Mouse (Mus musculus) forebrain, embryonic 16.5 days (tissue): Measurements from ENCODE around the gene Stk24. TPM values are rescaled to one million over a fixed set of nuclear protein-coding genes. Genes with fewer than 3 reads are reported as not detected.
A peak's percentile ranks its signal among the peaks of the same experiment; 100 is the strongest.

Experiments
- ATAC-seq: fragments of 200-750 bp; cut with Nextera tagmentation; 2 replicates; pipeline ENCODE4 v1.8.0; 2017; ENCODE audit warnings: mild to moderate bottlenecking, moderate library complexity
- H3K27ac ChIP-seq: fragments of 300-500 bp; sonication (generic); 2 replicates; pipeline ENCODE4 v1.5.1; 2014; ENCODE audit warnings: low read length, control low read depth
- H3K27me3 ChIP-seq: fragments of 300-500 bp; sonication (generic); replicated peaks from 2 replicates; pipeline ENCODE4 v1.6.1; 2014; ENCODE audit warnings: low read length; ENCODE audit not compliant: control insufficient read depth, insufficient read depth
- H3K36me3 ChIP-seq: fragments of 300-500 bp; sonication (generic); 2 replicates; pipeline ENCODE4 v1.6.1; 2014; ENCODE audit not compliant: control insufficient read depth, insufficient read depth
- H3K4me1 ChIP-seq: fragments of 300-500 bp; sonication (generic); replicated peaks from 2 replicates; pipeline ENCODE4 v1.6.1; 2014; ENCODE audit warnings: low read length; ENCODE audit not compliant: control insufficient read depth, insufficient read depth
- H3K4me2 ChIP-seq: fragments of 300-500 bp; sonication (generic); 2 replicates; pipeline ENCODE4 v1.6.1; 2014; ENCODE audit warnings: mild to moderate bottlenecking, low read length, control low read depth
- H3K4me3 ChIP-seq: fragments of 300-500 bp; sonication (generic); replicated peaks from 2 replicates; pipeline ENCODE4 v1.5.1; 2014; ENCODE audit warnings: mild to moderate bottlenecking, low read length, control low read depth
- H3K9ac ChIP-seq: fragments of 300-500 bp; sonication (generic); replicated peaks from 2 replicates; pipeline ENCODE4 v1.6.1; 2014; ENCODE audit warnings: low read depth, low read length, control low read depth
- H3K9me3 ChIP-seq: fragments of 300-500 bp; sonication (generic); 2 replicates; pipeline ENCODE4 v1.6.1; 2016; ENCODE audit warnings: low read length; ENCODE audit not compliant: control insufficient read depth
- WGBS: fragments of 180-500 bp; shearing (Covaris S2); extraction: QIAGEN DNeasy Blood & Tissue Kit; methylation state at CpG from one replicate; pipeline ENCODE4 v1.1.7; 2014; 5-methylcytosine and 5-hydroxymethylcytosine counted together
- polyA plus RNA-seq: library from polyadenylated mRNA; unstranded; fragments of >200 nt; fragmentation: Nextera tagmentation; extraction: Ambion mirVana; gene quantifications from 2 replicates; pipeline ENCODE4 v1.2.1, GENCODE M21; 2015

The Stk24 gene
- polyA plus RNA-seq, 1 experiment from 2014 or later: 20.5 TPM

GRCm38 (mm10) chr14:121326432-121326831, 53.4 kb downstream of the Stk24 start:
- Histone ChIP-seq H3K9ac (no peak overlapping the region), H3K27me3 (no peaks in the 10 kb centered on the region), H3K27ac (no peak overlapping the region), H3K9me3 (no peaks in the 10 kb centered on the region), H3K4me2 (no peak overlapping the region), H3K36me3 (no peaks in the 10 kb centered on the region), H3K4me3 (no peak overlapping the region), H3K4me1 (no peaks in the 10 kb centered on the region)
- peak; percentile 40 for ATAC-seq
- WGBS: 82% methylated on average over 2 of the region's 2 CpGs

GRCm38 (mm10) chr14:121324521-121325330, 55.1 kb downstream of the Stk24 start:
- 88% methylated on average over 17 of the region's 17 CpGs for WGBS

GRCm38 (mm10) chr14:121322641-121323040, 57.2 kb downstream of the Stk24 start:
- Histone ChIP-seq H3K9me3 (0 out of 2 replicates have a peak, but pooled peaks cover 2% of the 10 kb centered on the region), H3K9ac (no peak overlapping the region), H3K27me3 (no peaks in the 10 kb centered on the region), H3K4me2 (no peak overlapping the region), H3K27ac (no peak overlapping the region), H3K4me3 (no peak overlapping the region), H3K36me3 (no peaks in the 10 kb centered on the region), H3K4me1 (no peaks in the 10 kb centered on the region)
- 85% methylated on average over 7 of the region's 7 CpGs for WGBS
- no peak for ATAC-seq

More at GRCm38 (mm10) chr14:121324521-121325330, 55.1 kb downstream of the Stk24 start:
- no peak overlapping the region for H3K4me3 ChIP-seq
- H3K9ac ChIP-seq: no peak overlapping the region
- no peak overlapping the region for H3K27ac ChIP-seq
- H3K36me3 ChIP-seq: no peaks in the 10 kb centered on the region
- H3K9me3 ChIP-seq: no peaks in the 10 kb centered on the region
- no peaks in the 10 kb centered on the region for H3K27me3 ChIP-seq
- no peak for ATAC-seq
- no peak overlapping the region for H3K4me2 ChIP-seq
- no peaks in the 10 kb centered on the region for H3K4me1 ChIP-seq

- no peak overlapping the region for H3K27ac ChIP-seq
- H3K4me2 ChIP-seq: no peak overlapping the region
- no peak overlapping the region for H3K9ac ChIP-seq
- 0 out of 2 replicates have a peak, but pooled peaks cover 2% of the 10 kb centered on the region for H3K9me3 ChIP-seq
- 92% methylated on average over 5 of the region's 5 CpGs for WGBS
- no peak for ATAC-seq
- H3K36me3 ChIP-seq: no peaks in the 10 kb centered on the region
- H3K4me3 ChIP-seq: no peak overlapping the region
- no peaks in the 10 kb centered on the region for H3K27me3 ChIP-seq
- H3K4me1 ChIP-seq: no peaks in the 10 kb centered on the region
These were observed 57.7 kb downstream of the Stk24 start for GRCm38 (mm10) chr14:121322150-121322549.

GRCm38 (mm10) chr14:121318382-121318781, 61.4 kb downstream of the Stk24 start:
- Histone ChIP-seq H3K4me1 (peaks cover 15% of the 10 kb centered on the region), H3K27ac (no peak overlapping the region), H3K4me3 (no peak overlapping the region), H3K36me3 (no peaks in the 10 kb centered on the region), H3K9me3 (0 out of 2 replicates have a peak, but pooled peaks cover 2% of the 10 kb centered on the region), H3K27me3 (no peaks in the 10 kb centered on the region), H3K4me2 (no peak overlapping the region), H3K9ac (no peak overlapping the region)
- ATAC-seq: no peak
- 87% methylated on average over 5 of the region's 5 CpGs for WGBS

GRCm38 (mm10) chr14:121317312-121317671, 62.5 kb downstream of the Stk24 start:
- Histone ChIP-seq H3K4me3 (no peak overlapping the region), H3K9me3 (0 out of 2 replicates have a peak, but pooled peaks cover 2% of the 10 kb centered on the region), H3K27me3 (no peaks in the 10 kb centered on the region), H3K27ac (no peak overlapping the region), H3K4me1 (peaks cover 15% of the 10 kb centered on the region), H3K4me2 (no peak overlapping the region), H3K9ac (no peak overlapping the region), H3K36me3 (no peaks in the 10 kb centered on the region)
- WGBS: 89% methylated on average over 3 of the region's 3 CpGs
- ATAC-seq: no peak

- Histone ChIP-seq H3K36me3 (no peaks in the 10 kb centered on the region), H3K27ac (no peak overlapping the region; the same call in 1 of the 2 replicates), H3K27me3 (no peaks in the 10 kb centered on the region), H3K9me3 (0 out of 2 replicates have a peak, but pooled peaks cover 2% of the 10 kb centered on the region), H3K4me1 (peaks cover 15% of the 10 kb centered on the region), H3K4me2 (no peak overlapping the region), H3K9ac (no peak overlapping the region), H3K4me3 (no peak overlapping the region)
- 0 out of 2 replicates have a peak, but pooled peaks have one; percentile 24 for ATAC-seq
- WGBS: 68% methylated on average over 13 of the region's 13 CpGs
These were observed 63.0 kb downstream of the Stk24 start for GRCm38 (mm10) chr14:121316631-121317311.

- 0 out of 2 replicates have a peak, but pooled peaks cover 2% of the 10 kb centered on the region for H3K9me3 ChIP-seq
- H3K4me2 ChIP-seq: no peak overlapping the region
- WGBS: 43% methylated on average over 5 of the region's 5 CpGs
- H3K36me3 ChIP-seq: no peaks in the 10 kb centered on the region
- no peak overlapping the region for H3K4me3 ChIP-seq
- ATAC-seq: no peak; the same call in 1 of the 2 replicates
- no peaks in the 10 kb centered on the region for H3K27me3 ChIP-seq
- H3K9ac ChIP-seq: no peak overlapping the region
- H3K4me1 ChIP-seq: peaks cover 15% of the 10 kb centered on the region
- H3K27ac ChIP-seq: no peak overlapping the region
These were observed 63.7 kb downstream of the Stk24 start for GRCm38 (mm10) chr14:121316136-121316535.

- no peak overlapping the region for H3K4me2 ChIP-seq
- H3K27ac ChIP-seq: no peak overlapping the region
- WGBS: 74% methylated on average over 3 of the region's 3 CpGs
- no peak overlapping the region for H3K9ac ChIP-seq
- H3K4me1 ChIP-seq: peaks cover 15% of the 10 kb centered on the region
- ATAC-seq: 0 out of 2 replicates have a peak, but pooled peaks have one; percentile 21
- H3K27me3 ChIP-seq: no peaks in the 10 kb centered on the region
- H3K9me3 ChIP-seq: 0 out of 2 replicates have a peak, but pooled peaks cover 2% of the 10 kb centered on the region
- H3K36me3 ChIP-seq: no peaks in the 10 kb centered on the region
- H3K4me3 ChIP-seq: no peak overlapping the region
These were observed 64.9 kb downstream of the Stk24 start for GRCm38 (mm10) chr14:121314934-121315333.
